Mouse (Mus musculus): ENCODE data around the gene Prr29.
A peak's percentile ranks its signal among the peaks of the same experiment; 100 is the strongest.

DNA sequence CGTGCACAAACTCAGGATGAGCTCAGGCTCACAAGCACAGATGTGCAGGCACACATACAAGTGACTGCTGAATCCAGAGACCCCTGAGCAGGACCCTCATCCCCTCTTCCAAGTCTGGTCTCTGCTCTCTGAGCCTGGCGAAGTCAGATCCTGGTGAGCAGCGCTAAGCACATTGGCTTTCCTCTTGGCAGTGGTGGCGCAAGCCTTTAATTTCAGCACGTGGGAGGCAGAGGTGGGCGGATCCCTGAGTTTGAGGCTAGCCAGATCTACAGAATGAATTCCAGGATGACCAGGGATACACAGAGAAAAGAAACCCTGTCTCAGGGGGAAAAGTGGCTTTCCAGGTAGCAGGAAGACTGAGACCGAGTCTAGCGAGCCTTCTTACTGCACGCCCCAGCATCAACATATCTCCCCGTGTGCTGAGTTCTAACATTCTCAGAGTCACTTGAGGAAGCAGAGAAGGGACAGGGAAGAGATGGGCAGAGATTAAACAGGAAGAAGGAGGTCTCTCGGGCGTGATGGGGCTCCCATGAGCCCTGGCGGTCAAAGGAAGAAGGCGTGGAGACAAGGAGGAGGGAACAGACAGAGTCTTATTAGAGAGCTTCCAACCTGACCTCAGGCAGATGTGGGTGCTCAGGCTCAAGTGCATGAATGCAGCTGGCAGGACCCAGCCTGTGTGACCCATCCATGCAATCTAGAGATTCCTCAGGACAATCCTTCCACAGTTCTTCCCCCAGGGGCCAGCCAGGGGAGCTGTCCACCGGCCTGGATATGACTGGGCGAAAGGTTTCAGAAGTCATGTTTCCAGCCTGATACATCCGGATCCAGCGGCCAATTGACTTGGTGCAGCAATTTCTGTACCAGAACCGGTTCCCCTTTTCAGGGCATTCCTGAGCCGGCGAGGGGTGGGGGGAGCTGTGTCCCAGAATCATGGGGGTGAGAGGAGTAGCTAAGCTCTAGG is 46.6 kb upstream of the Prr29 start:
- TF ChIP-seq CTCF (IDR thresholded peaks at IDR 0.05; ENCODE audit: low read depth) (peak; percentile 16; the same call in 1 of the 2 replicates), EP300 (IDR thresholded peaks at IDR 0.05; ENCODE audit: low read depth) (no peak)

Measured in liver, postnatal 0 days (tissue).